In the genomic region with DNA sequence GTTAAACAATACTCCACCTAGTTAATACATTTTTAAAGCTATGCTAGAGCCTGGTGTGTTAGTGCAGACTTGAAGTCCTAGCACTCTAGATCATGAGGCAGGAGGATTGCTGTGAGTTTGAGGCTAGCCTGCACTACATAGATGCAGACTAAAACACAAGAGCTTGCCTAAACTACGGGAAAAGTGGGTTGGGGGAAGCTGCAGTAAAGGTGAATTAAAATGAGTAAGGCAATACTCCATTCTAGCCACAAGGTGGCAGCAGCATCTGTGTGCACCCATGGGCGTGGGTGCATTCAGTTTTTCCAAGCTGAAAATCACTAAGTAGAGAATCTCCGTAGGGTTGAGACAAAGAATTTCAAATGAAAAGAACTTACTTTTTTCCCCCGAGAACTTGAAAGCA, we compare ENCODE assay signal across 8 mouse cellular contexts. TPM values are rescaled to one million over a fixed set of nuclear protein-coding genes. Genes with fewer than 3 reads are reported as not detected.
DNase-seq lines count a peak whose midpoint lies in the region; ATAC-seq and TF ChIP-seq lines count a peak whose summit lies in the region.

No protein-coding gene starts in this region.

- 15% methylated on average over 4 of the region's 4 CpGs for WGBS in cerebellum, adult 2 months
- WGBS in thymus, adult 2 months: 32% methylated on average over 4 of the region's 4 CpGs
- 25% methylated on average over 4 of the region's 4 CpGs for WGBS in forebrain, embryonic 13.5 days

- H3K9me3 ChIP-seq in forebrain, embryonic 13.5 days (replicated peaks): no peaks in the 10 kb centered on the region

- DNase-seq in cerebellum, adult 2 months: peak in 1 of 2 experiments; percentile 36
- no peak for DNase-seq in cerebellum, adult 11-12 months
- peak; percentile 10 for DNase-seq in thymus, adult 2 months
- no peak for DNase-seq in thymus, postnatal 25 days
- no peak for DNase-seq in ovary, adult 18-20 months (ENCODE audit: low spot score)
- DNase-seq in heart, adult 9 months (ENCODE audit: low spot score in 2 of 2): no peak

- H3K27ac ChIP-seq in cerebellum, adult 2 months (ENCODE audit: insufficient read depth, low read length): no peak overlapping the region
- no peak overlapping the region for H3K27ac ChIP-seq in thymus, adult 2 months (ENCODE audit: control insufficient read depth, insufficient read depth, low read length)
- H3K27ac ChIP-seq in forebrain, embryonic 13.5 days: no peak overlapping the region

- no peak overlapping the region for H3K4me2 ChIP-seq in forebrain, embryonic 13.5 days

- peak; percentile 94 for TF ChIP-seq CTCF in cerebellum, adult 2 months (IDR thresholded peaks at IDR 0.05; ENCODE audit: borderline replicate concordance, insufficient read depth, low read depth, low read length)
- no peak for TF ChIP-seq CTCF in thymus, adult 2 months (IDR thresholded peaks at IDR 0.05; ENCODE audit: borderline replicate concordance, control insufficient read depth, extremely low read depth, insufficient read depth, low read length, poor library complexity)

- H3K27me3 ChIP-seq in cerebellum, adult 2 months (ENCODE audit: control insufficient read depth, insufficient read depth, low read length): no peaks in the 10 kb centered on the region
- H3K27me3 ChIP-seq in thymus, adult 2 months (ENCODE audit: control insufficient read depth, insufficient read depth, low read length): no peaks in the 10 kb centered on the region
- H3K27me3 ChIP-seq in forebrain, embryonic 13.5 days: no peaks in the 10 kb centered on the region

- no peak overlapping the region for H3K9ac ChIP-seq in forebrain, embryonic 13.5 days

- H3K36me3 ChIP-seq in thymus, adult 2 months (ENCODE audit: control insufficient read depth, insufficient read depth, low read length): no peaks in the 10 kb centered on the region
- peaks cover 26% of the 10 kb centered on the region for H3K36me3 ChIP-seq in forebrain, embryonic 13.5 days (ENCODE audit: poor library complexity, severe bottlenecking)

- ATAC-seq in forebrain, embryonic 13.5 days: peak; percentile 60
- peak; percentile 72 for ATAC-seq in megakaryocyte progenitor cell, adult 5-6 weeks (replicated peaks; ENCODE audit: poor library complexity)

- TF ChIP-seq POLR2A in cerebellum, adult 2 months (IDR thresholded peaks at IDR 0.05; ENCODE audit: borderline replicate concordance, insufficient read depth, low read length): no peak
- no peak for TF ChIP-seq POLR2A in thymus, adult 2 months (IDR thresholded peaks at IDR 0.05; ENCODE audit: control insufficient read depth, extremely low read depth, insufficient read depth, low read length, poor library complexity)

- H3K4me3 ChIP-seq in cerebellum, adult 2 months (replicated peaks; ENCODE audit: insufficient read depth, low read depth, low read length): no peak overlapping the region
- H3K4me3 ChIP-seq in thymus, adult 2 months (ENCODE audit: control insufficient read depth, insufficient read depth, low read length): no peak overlapping the region
- no peak overlapping the region for H3K4me3 ChIP-seq in forebrain, embryonic 13.5 days

- H3K4me1 ChIP-seq in cerebellum, adult 2 months (ENCODE audit: control insufficient read depth, insufficient read depth, low read length): peaks cover 4% of the 10 kb centered on the region; the same call in 1 of the 2 replicates
- 0 out of 2 replicates have a peak, but pooled peaks cover 2% of the 10 kb centered on the region for H3K4me1 ChIP-seq in thymus, adult 2 months (replicated peaks; ENCODE audit: control insufficient read depth, insufficient read depth, low read length)
- no peaks in the 10 kb centered on the region for H3K4me1 ChIP-seq in forebrain, embryonic 13.5 days

RNA-seq across cellular contexts. Expression of gene Map9, which starts 7.1 kb away (rescaled TPM):
- 15.9 and 16.1 TPM in 2 replicates for polyA plus RNA-seq in cerebellum, adult 2 months (2012; rRNA removed)
- 0.40 and 0.49 TPM in 2 replicates for polyA plus RNA-seq in thymus, adult 2 months (2012; rRNA removed)
- polyA plus RNA-seq in forebrain, embryonic 13.5 days (2015; fragmentation: Nextera tagmentation; extraction: Ambion mirVana): 42.5 and 52.1 TPM in 2 replicates
- 0.59 and 0.69 TPM in 2 replicates for total RNA-seq in megakaryocyte progenitor cell, adult 5-6 weeks (2015)
- 0.29 and 0.64 TPM in 2 replicates for total RNA-seq in megakaryocyte progenitor cell, adult 5-6 weeks (2017)

Comparison
In these comparisons a context has a peak if more than half of its experiments do, and no peak if none do; other contexts are left out.
1. RNA of gene Map9, which starts 7.1 kb away (polyA plus RNA-seq): 42.5 to 52.1 TPM in forebrain, embryonic 13.5 days and 15.9 to 16.1 TPM in cerebellum, adult 2 months; 0.40 to 0.49 TPM in thymus, adult 2 months; every median in the first group is over 10 times any median in the second.